Mouse (Mus musculus) retina, postnatal 1 day (tissue): ENCODE measurements around the gene Olfr99.
"Not testable (repeated sequence)": the region's sequence is repeated elsewhere in the genome, so short reads cannot be mapped to it uniquely, and the experiment has no call there.

Experiments used
- DNase-seq: peaks from one replicate; pipeline ENCODE4 v3.0.0-alpha.2; 2012

The Olfr99 gene

GRCm38 (mm10) chr17:37283360-37283759 is at the start of gene Olfr99:
Gene Olfr99, minus strand, starts transcription at chr17:37283460.
- DNase-seq: no peak

DNA sequence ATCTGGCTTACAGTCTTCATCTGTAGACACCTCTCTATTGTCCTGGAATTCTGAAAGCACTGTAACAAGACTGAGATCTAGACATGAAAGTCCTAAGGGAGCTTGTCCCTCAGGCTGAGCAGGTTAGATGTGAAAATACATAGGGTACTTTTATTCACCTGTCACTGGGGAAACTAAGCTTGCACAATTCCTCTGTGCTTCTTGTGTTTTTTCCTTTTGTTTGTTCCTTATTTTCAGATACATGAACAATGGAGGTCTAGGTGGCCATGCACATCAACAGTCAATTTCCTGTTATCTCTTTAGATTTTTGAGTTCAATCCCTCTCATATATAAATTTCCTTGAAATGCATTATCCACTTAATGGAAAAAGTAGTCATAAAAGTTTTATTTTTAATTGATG is 33.7 kb upstream of the Olfr99 start, which contains the start of gene Olfr102:
Gene Olfr102 (minus strand): TSS at position 101 of the 400 bp plus-strand sequence.
- no peak for DNase-seq

GRCm38 (mm10) chr17:37310146-37310699 is 27.0 kb upstream of the Olfr99 start:
- no peak for DNase-seq

GRCm38 (mm10) chr17:37308483-37308882 is 25.2 kb upstream of the Olfr99 start:
- DNase-seq: no peak

DNA sequence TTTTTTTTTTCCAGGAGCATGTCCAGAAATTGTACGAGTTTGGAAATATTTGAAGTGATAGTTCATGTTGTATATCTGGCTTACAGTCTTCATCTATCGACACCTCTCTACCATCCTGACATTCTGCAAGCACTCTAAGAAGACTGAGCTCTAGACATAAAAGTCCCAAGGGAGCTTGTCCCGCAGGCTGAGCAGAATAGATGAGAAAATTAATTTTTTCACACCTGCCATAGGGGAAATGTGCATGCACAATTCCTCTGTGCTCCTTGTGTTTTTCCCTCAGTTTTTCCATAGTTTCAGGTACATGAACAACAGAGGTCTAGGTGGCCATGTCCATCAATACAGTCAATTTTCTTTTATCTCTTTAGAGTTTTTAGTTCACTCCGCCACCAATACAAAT is 21.0 kb upstream of the Olfr99 start, which contains the start of gene Olfr101:
Gene Olfr101 (minus strand): TSS at position 101 of the 400 bp plus-strand sequence.
- DNase-seq: no peak

GRCm38 (mm10) chr17:37280331-37280730 is 2.9 kb downstream of the Olfr99 start:
- DNase-seq: no peak

DNA sequence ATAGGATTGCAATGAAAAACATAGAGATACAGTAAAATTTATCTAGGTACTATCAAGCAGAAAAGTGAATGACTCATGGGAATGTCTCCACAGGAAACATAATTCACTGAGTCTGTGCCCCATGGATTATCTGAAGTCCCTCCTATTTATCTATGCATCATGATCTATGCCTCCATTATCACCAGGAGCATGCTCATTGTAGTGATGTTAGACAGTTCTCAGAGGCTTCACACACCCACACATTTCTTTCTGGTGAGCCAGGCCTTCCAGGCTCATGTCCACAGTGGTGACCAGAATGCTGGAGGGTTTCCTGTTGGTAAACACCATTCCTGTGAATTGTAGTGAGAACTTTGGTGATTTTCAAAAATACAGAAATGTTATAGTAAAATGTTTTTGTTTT is 6.7 kb downstream of the Olfr99 start:
- DNase-seq: no peak

DNA sequence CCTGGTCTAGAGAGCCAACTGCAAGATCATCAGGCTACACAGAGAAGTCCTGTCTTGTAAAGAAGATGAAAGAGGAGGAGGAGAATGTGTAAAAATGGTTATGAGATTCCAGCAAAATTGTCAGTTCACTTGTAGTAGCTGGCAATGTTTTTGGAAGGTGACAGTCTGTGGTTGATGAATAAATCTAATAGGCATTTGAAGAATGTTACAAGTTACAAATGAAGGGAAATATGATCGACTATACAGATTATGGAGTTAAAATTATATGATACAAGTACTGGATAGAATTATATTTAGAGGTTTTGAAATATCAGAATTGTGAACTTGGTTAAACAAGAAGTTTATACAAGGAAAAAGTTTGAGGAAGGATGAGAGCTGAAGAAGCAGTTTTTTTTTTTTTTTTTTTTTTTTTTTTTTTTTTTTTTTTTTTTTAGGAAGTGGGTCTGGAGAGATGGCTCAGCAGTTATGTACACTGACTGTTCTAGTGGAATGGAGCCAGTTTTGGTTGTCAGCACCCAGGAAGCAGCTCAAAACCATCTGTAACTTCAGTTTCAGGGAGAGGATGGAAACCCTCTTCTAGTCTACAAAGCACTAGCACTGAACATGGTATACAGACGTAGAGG is 7.5 kb downstream of the Olfr99 start:
- DNase-seq: no peak

- no peak for DNase-seq
Observed at GRCm38 (mm10) chr17:37270702-37271092, 12.6 kb downstream of the Olfr99 start.

GRCm38 (mm10) chr17:37270058-37270701 is 13.1 kb downstream of the Olfr99 start, which contains the start of gene H2-M3:
Gene H2-M3, plus strand, starts transcription at chr17:37270220.
- peak; percentile 85 for DNase-seq

GRCm38 (mm10) chr17:37263626-37264025 is 19.6 kb downstream of the Olfr99 start, which contains the start of gene Olfr98:
Gene Olfr98, minus strand, starts transcription at chr17:37263749.
- no peak for DNase-seq

DNA sequence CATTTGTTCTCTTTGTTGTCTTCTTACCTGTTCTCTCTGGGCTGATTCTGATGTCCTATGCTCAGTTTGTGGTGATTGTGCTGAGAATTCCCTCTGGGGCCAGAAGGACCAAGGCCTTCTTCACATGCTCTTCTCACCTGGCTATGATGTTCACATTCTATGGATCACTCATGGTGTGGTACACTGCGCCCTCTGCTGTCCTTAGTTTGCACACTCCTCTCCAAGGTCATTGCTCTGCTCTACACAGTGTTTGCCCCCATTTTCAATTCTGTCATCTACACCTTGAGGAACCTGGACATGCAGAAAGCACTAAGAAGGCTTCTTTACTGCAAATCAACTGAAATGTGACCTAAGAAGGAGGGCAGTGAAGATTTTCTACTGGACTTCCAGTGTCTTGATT is 32.7 kb downstream of the Olfr99 start:
- DNase-seq: no peak

DNA sequence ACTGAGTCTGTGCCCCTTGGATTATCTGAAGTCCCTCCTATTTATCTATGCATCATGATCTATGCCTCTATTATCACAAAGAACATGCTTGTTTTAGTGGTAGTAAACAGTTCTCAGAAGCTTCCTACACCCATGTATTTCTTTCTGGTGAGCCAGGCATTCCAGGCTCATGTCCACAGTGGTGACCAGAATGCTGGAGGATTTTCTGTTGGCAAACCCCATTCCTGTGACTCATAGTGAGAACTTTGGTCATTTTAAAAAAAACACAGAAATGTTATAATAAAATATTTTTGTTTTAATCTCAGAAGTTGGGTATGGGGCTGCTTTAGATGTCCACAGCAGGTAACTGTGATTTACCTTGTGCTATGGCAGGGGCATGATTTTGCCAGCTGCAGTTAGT is 33.8 kb downstream of the Olfr99 start:
- DNase-seq: no peak

DNA sequence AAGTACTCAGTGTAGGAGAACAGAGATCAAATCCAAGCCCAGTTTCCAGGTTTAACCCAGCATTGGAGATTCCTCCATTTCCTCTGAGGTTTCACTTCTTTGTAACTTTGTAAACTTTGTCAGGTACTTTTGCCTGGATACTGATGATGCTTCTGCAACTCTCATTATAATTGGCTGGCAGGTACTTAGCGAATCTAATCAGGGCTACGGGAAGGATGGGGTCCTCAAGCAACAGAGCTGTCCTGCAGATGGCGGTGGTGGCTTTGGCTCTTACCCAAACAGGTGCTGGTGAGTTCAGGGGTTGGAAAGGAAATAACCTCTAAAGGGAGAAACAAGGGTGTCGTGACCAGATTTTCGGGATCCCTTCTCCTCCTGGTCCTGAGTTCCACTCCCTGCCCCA is 36.5 kb downstream of the Olfr99 start:
- DNase-seq: peak; percentile 3

DNA sequence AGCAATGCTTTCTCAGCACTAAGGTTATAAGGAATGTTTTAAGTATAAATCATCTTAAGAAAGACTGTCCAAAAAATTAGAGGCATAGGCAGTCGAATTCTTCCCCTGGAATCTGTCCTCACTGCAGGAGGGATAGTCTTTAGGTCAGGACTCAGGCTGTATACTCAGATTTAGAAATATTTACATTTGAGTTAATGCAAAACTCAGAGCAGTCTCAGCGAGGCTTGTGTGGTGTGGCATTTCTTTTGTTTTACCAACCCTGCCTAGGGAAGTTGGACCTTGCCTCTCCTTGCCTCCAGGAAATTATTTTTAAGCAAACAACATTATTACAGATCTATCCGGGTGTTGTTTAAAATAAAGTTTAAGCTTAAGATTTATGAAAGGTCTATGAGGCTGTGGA is 41.1 kb downstream of the Olfr99 start:
- no peak for DNase-seq

DNA sequence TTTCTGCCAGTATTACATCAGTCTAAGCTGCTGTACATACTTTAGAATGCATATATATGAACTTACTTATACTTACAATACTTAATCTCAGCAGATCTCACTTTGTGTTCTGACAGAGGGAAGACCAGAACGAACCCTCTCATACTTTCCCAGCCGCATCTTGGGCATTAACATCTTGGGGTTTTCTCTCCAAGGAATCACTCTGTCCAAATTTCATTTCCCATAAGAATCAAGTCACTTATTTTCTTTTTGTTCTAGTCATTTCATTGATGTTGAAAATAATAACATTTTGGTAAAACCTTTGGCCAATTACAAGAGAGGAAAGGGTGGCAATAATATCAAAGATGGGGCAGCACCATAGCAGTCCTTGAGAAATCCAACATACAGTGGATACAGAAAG is 46.0 kb downstream of the Olfr99 start, which contains the start of gene Olfr97:
Gene Olfr97 (minus strand): TSS at position 101 of the 400 bp plus-strand sequence.
- not testable (repeated sequence) for DNase-seq
